22 mouse cellular contexts compared by ENCODE assay signal in genomic region chrX:82528640-82529351, GRCm38 (mm10).
"Had no signal": no experiment of that assay in that cellular context is flagged by ENCODE, and none has a peak within 500 bp of the region (broad histone marks: within the 10 kb centered on the region; RNA-seq: fewer than 3 reads in every experiment).

No protein-coding gene starts in this region.

- H3K36me3 ChIP-seq: limb, embryonic 12.5 days; limb, embryonic 15.5 days; midbrain, embryonic 10.5 days; neural tube, embryonic 12.5 days; neural tube, embryonic 15.5 days had no signal

- H3K9ac ChIP-seq: limb, embryonic 12.5 days; limb, embryonic 15.5 days; liver, embryonic 14.5 days; liver, postnatal 0 days; lung, embryonic 14.5 days; neural tube, embryonic 12.5 days; neural tube, embryonic 15.5 days had no signal

- H3K9me3 ChIP-seq: limb, embryonic 12.5 days; limb, embryonic 15.5 days; midbrain, embryonic 10.5 days; neural tube, embryonic 12.5 days; neural tube, embryonic 15.5 days had no signal

- H3K4me2 ChIP-seq: limb, embryonic 12.5 days; limb, embryonic 15.5 days; liver, embryonic 11.5 days; lung, embryonic 14.5 days; neural tube, embryonic 12.5 days; neural tube, embryonic 15.5 days had no signal

- ATAC-seq: liver, postnatal 0 days; lung, postnatal 0 days had no signal

- DNase-seq: kidney, adult 8-10 months; kidney, postnatal 14 days; left cerebral cortex, postnatal 4 days; liver, postnatal 0 days; lung, embryonic 14.5 days; midbrain, embryonic 14.5 days; right cerebral cortex, adult 18-20 months; right cerebral cortex, postnatal 14 days; right cerebral cortex, postnatal 4 days; thymus, adult 2 months; thymus, postnatal 14 days; thymus, postnatal 4 days had no signal

- H3K4me1 ChIP-seq: limb, embryonic 12.5 days; limb, embryonic 15.5 days; midbrain, embryonic 10.5 days; neural tube, embryonic 12.5 days; neural tube, embryonic 15.5 days had no signal

- H3K27me3 ChIP-seq: limb, embryonic 12.5 days; limb, embryonic 15.5 days; neural tube, embryonic 12.5 days; neural tube, embryonic 15.5 days had no signal

- H3K4me3 ChIP-seq: limb, embryonic 12.5 days; limb, embryonic 15.5 days; midbrain, embryonic 10.5 days; neural tube, embryonic 12.5 days; neural tube, embryonic 15.5 days had no signal

- H3K27ac ChIP-seq: limb, embryonic 12.5 days; limb, embryonic 15.5 days; liver, embryonic 14.5 days; macrophage; midbrain, embryonic 10.5 days; neural tube, embryonic 12.5 days; neural tube, embryonic 15.5 days; stomach, postnatal 0 days had no signal
